Mouse (Mus musculus) MEL (cell line): ENCODE data around the gene Pla2g2c. TPM values are rescaled to one million over a fixed set of nuclear protein-coding genes. Genes with fewer than 3 reads are reported as not detected.

Source experiments
- DNase-seq: peaks from one replicate; pipeline ENCODE4 v3.0.0; 2011; ENCODE audit warnings: low read depth, low spot score
- H3K27ac ChIP-seq: 2 replicates; pipeline ENCODE4 v1.5.1; 2012; ENCODE audit warnings: low read depth, mild to moderate bottlenecking, control low read depth, low read length, moderate library complexity; ENCODE audit not compliant: control insufficient read depth
- H3K27me3 ChIP-seq, 2 experiments: fragments of 150-350 bp in 1 of 2; sonication (generic) in 1 of 2; 2 replicates each; pipeline ENCODE4 v1.6.1; 2012; ENCODE audit warnings: low read length in 2 of 2, mild to moderate bottlenecking in 2 of 2, improper control_type of control experiment in 1 of 2, moderate library complexity in 1 of 2; ENCODE audit not compliant: insufficient read depth in 2 of 2, control insufficient read depth in 1 of 2
- H3K36me3 ChIP-seq, 2 experiments: 2 replicates each; pipeline ENCODE4 v1.6.1; 2012 to 2014; ENCODE audit warnings: low read length in 2 of 2, improper control_type of control experiment in 1 of 2, inconsistent platforms in 1 of 2, mild to moderate bottlenecking in 1 of 2; ENCODE audit not compliant: insufficient read depth in 2 of 2, control insufficient read depth in 1 of 2
- H3K4me1 ChIP-seq, 2 experiments: fragments of 150-350 bp in 1 of 2; sonication (generic) in 1 of 2; 2 replicates each; pipeline ENCODE4 v1.6.1; 2012; ENCODE audit warnings: low read length in 2 of 2, improper control_type of control experiment in 1 of 2, mild to moderate bottlenecking in 1 of 2; ENCODE audit not compliant: insufficient read depth in 2 of 2, control insufficient read depth in 1 of 2
- H3K4me3 ChIP-seq, 2 experiments: fragments of 150-350 bp in 1 of 2; sonication (generic) in 1 of 2; 2 replicates each; pipeline ENCODE4 v1.5.1; 2012; ENCODE audit warnings: low read depth in 2 of 2, low read length in 2 of 2, mild to moderate bottlenecking in 2 of 2, moderate library complexity in 2 of 2, control low read depth in 1 of 2, improper control_type of control experiment in 1 of 2; ENCODE audit not compliant: control insufficient read depth in 1 of 2, insufficient read depth in 1 of 2
- H3K79me2 ChIP-seq: 2 replicates; pipeline ENCODE4 v1.6.1; 2012; ENCODE audit warnings: mild to moderate bottlenecking, low read length, moderate library complexity; ENCODE audit not compliant: control insufficient read depth, poor library complexity, insufficient read depth
- H3K9ac ChIP-seq: 2 replicates; pipeline ENCODE4 v1.6.1; 2012; ENCODE audit warnings: low read depth, mild to moderate bottlenecking, control low read depth, low read length, moderate library complexity; ENCODE audit not compliant: control insufficient read depth, poor library complexity, severe bottlenecking
- H3K9me3 ChIP-seq: fragments of 150-350 bp; sonication (generic); replicated peaks from 2 replicates; pipeline ENCODE4 v1.6.1; 2012; ENCODE audit warnings: mild to moderate bottlenecking, low read length, improper control_type of control experiment, moderate library complexity; ENCODE audit not compliant: insufficient read depth
- BHLHE40 ChIP-seq: IDR thresholded peaks from 2 replicates; pipeline ENCODE4 v1.6.1; 2012; ENCODE audit warnings: low read depth, mild to moderate bottlenecking, inconsistent platforms, low read length, improper control_type of control experiment, borderline replicate concordance
- EP300 ChIP-seq, 2 experiments: IDR thresholded peaks; 2 replicates each; pipeline ENCODE4 v1.6.1; 2011; ENCODE audit warnings: improper control_type of control experiment in 2 of 2, low read length in 2 of 2, low read depth in 1 of 2, mild to moderate bottlenecking in 1 of 2
- ETS1 ChIP-seq: IDR thresholded peaks from 2 replicates; pipeline ENCODE4 v1.6.1; 2012; ENCODE audit warnings: low read depth, mild to moderate bottlenecking, inconsistent platforms, low read length, improper control_type of control experiment, moderate library complexity
- GATA1 ChIP-seq: IDR thresholded peaks from 2 replicates; pipeline ENCODE4 v1.6.1; 2011; ENCODE audit warnings: low read depth, low read length, improper control_type of control experiment
- MAZ ChIP-seq: IDR thresholded peaks from 2 replicates; pipeline ENCODE4 v1.6.1; 2012; ENCODE audit warnings: low read depth, mild to moderate bottlenecking, inconsistent platforms, low read length, improper control_type of control experiment
- MXI1 ChIP-seq: IDR thresholded peaks from 2 replicates; pipeline ENCODE4 v1.6.1; 2011; ENCODE audit warnings: mild to moderate bottlenecking, low read depth, low read length, improper control_type of control experiment
- MYB ChIP-seq: IDR thresholded peaks from 2 replicates; pipeline ENCODE4 v1.6.1; 2011; ENCODE audit warnings: mild to moderate bottlenecking, low read depth, low read length, improper control_type of control experiment
- NRF1 ChIP-seq: IDR thresholded peaks from 2 replicates; pipeline ENCODE4 v1.6.1; 2014; ENCODE audit warnings: low read depth, mild to moderate bottlenecking, inconsistent platforms, low read length, improper control_type of control experiment, moderate library complexity; ENCODE audit not compliant: poor library complexity, insufficient read depth, severe bottlenecking
- POLR2AphosphoS2 ChIP-seq: IDR thresholded peaks from 2 replicates; pipeline ENCODE4 v1.6.1; 2011; ENCODE audit warnings: low read length, improper control_type of control experiment
- RAD21 ChIP-seq: IDR thresholded peaks from 2 replicates; pipeline ENCODE4 v1.6.1; 2011; ENCODE audit warnings: mild to moderate bottlenecking, low read depth, low read length, improper control_type of control experiment
- SIN3A ChIP-seq: IDR thresholded peaks from 2 replicates; pipeline ENCODE4 v1.6.1; 2012; ENCODE audit warnings: low read length, improper control_type of control experiment, inconsistent platforms
- UBTF ChIP-seq: IDR thresholded peaks from 2 replicates; pipeline ENCODE4 v1.6.1; 2012; ENCODE audit warnings: low read depth, mild to moderate bottlenecking, inconsistent platforms, low read length, improper control_type of control experiment, moderate library complexity, borderline replicate concordance; ENCODE audit not compliant: insufficient read depth
- ZC3H11A ChIP-seq: IDR thresholded peaks from 2 replicates; pipeline ENCODE4 v1.6.1; 2012; ENCODE audit warnings: low read depth, mild to moderate bottlenecking, inconsistent platforms, low read length, improper control_type of control experiment
- ZKSCAN1 ChIP-seq: IDR thresholded peaks from 2 replicates; pipeline ENCODE4 v1.6.1; 2012; ENCODE audit warnings: low read depth, mild to moderate bottlenecking, inconsistent platforms, low read length, improper control_type of control experiment, moderate library complexity
- polyA plus RNA-seq, 2 experiments: library from polyadenylated mRNA; stranded (reverse) in 1 of 2; unstranded in 1 of 2; fragments of >175 nt in 1 of 2; fragments of >200 nt in 1 of 2; gene quantifications; 2 replicates each; pipeline versions ENCODE4 v1.2.1 to v1.2.4; 2012; ENCODE audit warnings: low replicate concordance in 2 of 2, low read depth in 1 of 2; ENCODE audit not compliant: insufficient read length in 2 of 2, insufficient read depth in 1 of 2, missing spikeins in 1 of 2
- total RNA-seq: library from RNA; depleted of rRNA; stranded (reverse); fragments of 300-350 nt; gene quantifications from 2 replicates; pipeline ENCODE4 v1.2.3, GENCODE M21; 2012

The Pla2g2c gene
- total and polyA plus RNA-seq, 3 experiments, result not detected

DNA sequence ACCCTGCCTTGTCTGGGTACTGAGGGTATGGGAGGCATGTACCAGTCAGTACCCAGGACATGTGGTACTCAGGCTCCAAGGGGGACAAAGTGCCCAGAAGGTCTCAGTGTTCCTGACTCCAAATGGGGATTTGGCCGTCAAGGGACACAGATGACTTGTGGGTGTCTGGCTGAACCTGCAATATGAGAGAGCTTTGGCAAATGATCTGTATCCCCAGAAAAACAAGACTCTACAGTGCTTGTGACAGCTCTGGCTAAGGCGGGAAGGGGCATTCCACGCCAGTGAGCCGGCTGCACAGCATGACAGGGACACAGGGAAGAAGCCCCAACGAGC is 5.4 kb upstream of the Pla2g2c start:
- Histone ChIP-seq H3K4me1 (no peaks in the 10 kb centered on the region), H3K79me2 (no peaks in the 10 kb centered on the region), H3K9me3 (no peaks in the 10 kb centered on the region), H3K27ac (no peak overlapping the region), H3K9ac (no peak overlapping the region), H3K4me3 (no peak overlapping the region), H3K27me3 (no peaks in the 10 kb centered on the region), H3K36me3 (no peaks in the 10 kb centered on the region)
- DNase-seq, result no peak
- TF ChIP-seq POLR2AphosphoS2 (no peak), GATA1 (no peak), MXI1 (no peak), RAD21 (no peak), UBTF (no peak), SIN3A (no peak), ZC3H11A (no peak), NRF1 (no peak), ZKSCAN1 (no peak), BHLHE40 (no peak), EP300 (IDR thresholded peaks at IDR 0.05; ENCODE audit: low read depth in 1 of 2, low read length in 2 of 2) (no peak)

DNA sequence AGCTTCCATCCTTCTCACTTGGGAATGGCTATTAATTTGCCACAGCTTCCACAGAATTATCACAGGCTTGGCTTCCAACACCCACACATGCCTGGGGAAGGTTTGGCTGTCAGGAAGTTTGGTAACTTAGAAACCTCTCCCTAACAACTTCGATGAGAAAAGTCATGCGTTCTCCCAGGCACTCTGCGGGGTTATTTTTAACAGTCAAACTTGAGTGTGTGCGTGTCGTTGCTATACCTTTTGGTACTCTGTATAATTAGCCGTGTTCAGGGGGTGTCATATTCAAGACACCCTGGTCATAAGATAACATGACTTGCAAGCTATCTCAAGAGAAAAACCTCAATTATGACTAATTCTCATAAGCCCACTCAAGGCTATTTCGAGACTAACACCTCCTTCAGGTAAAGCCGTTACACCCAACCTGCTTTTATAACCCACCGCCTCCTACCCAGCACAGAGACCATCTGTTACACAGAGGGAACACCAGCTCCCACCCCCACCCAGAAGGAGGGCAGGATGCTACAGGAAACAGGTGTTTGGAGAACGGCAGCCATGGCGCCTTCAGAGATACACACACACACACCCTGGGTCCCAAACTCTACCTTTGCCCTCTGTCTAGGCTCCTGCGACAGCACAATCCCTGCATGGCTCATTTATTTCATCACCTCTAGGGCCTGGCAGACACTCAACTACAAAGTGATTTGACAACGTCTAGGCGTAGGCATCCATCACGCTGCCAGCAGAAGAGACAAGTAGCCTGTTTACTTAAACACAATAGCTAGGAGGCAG is 905 bp upstream of the Pla2g2c start:
- no peak overlapping the region for H3K27ac ChIP-seq
- H3K27me3 ChIP-seq, result no peaks in the 10 kb centered on the region
- no peaks in the 10 kb centered on the region for H3K36me3 ChIP-seq
- TF ChIP-seq MYB (no peak), UBTF (no peak), SIN3A (no peak), ETS1 (no peak), MAZ (no peak), EP300 (IDR thresholded peaks at IDR 0.05; ENCODE audit: low read depth in 1 of 2, low read length in 2 of 2) (no peak), POLR2AphosphoS2 (no peak)
- H3K4me3 ChIP-seq, result no peak overlapping the region
- H3K9me3 ChIP-seq, result no peaks in the 10 kb centered on the region
- H3K9ac ChIP-seq, result no peak overlapping the region
- H3K79me2 ChIP-seq, result no peaks in the 10 kb centered on the region
- H3K4me1 ChIP-seq, result no peaks in the 10 kb centered on the region
- no peak for DNase-seq
